Mouse (Mus musculus) midbrain, embryonic 16.5 days (tissue): ENCODE measurements around the gene Cryga. TPM values are rescaled to one million over a fixed set of nuclear protein-coding genes. Genes with fewer than 3 reads are reported as not detected.
"Not testable (repeated sequence)": the region's sequence is repeated elsewhere in the genome, so short reads cannot be mapped to it uniquely, and the experiment has no call there.

Experiments used
- ATAC-seq: fragments of 200-750 bp; cut with Nextera tagmentation; 2 replicates; pipeline ENCODE4 v1.8.0; 2017; ENCODE audit warnings: moderate TSS enrichment
- H3K27ac ChIP-seq: fragments of 300-500 bp; sonication (generic); 2 replicates; pipeline ENCODE4 v1.5.1; 2014; ENCODE audit warnings: mild to moderate bottlenecking, low read length, mixed read lengths
- H3K27me3 ChIP-seq: fragments of 300-500 bp; sonication (generic); 2 replicates; pipeline ENCODE4 v1.6.1; 2014; ENCODE audit warnings: low read depth, low read length, mixed read lengths; ENCODE audit not compliant: control insufficient read depth, insufficient read depth
- H3K36me3 ChIP-seq: fragments of 300-500 bp; sonication (generic); 2 replicates; pipeline ENCODE4 v1.6.1; 2014; ENCODE audit warnings: mild to moderate bottlenecking, low read length, moderate library complexity, mixed read lengths; ENCODE audit not compliant: control insufficient read depth, insufficient read depth
- H3K4me1 ChIP-seq: fragments of 300-500 bp; sonication (generic); 2 replicates; pipeline ENCODE4 v1.6.1; 2014; ENCODE audit warnings: mild to moderate bottlenecking, low read length, mixed read lengths; ENCODE audit not compliant: control insufficient read depth, insufficient read depth
- H3K4me2 ChIP-seq: fragments of 300-500 bp; sonication (generic); 2 replicates; pipeline ENCODE4 v1.6.1; 2014; ENCODE audit warnings: mild to moderate bottlenecking, low read length, mixed read lengths
- H3K4me3 ChIP-seq: fragments of 300-500 bp; sonication (generic); 2 replicates; pipeline ENCODE4 v1.5.1; 2014; ENCODE audit warnings: low read depth, mild to moderate bottlenecking, low read length, moderate library complexity, mixed read lengths
- H3K9ac ChIP-seq: fragments of 300-500 bp; sonication (generic); 2 replicates; pipeline ENCODE4 v1.6.1; 2014; ENCODE audit warnings: low read depth, low read length, mixed read lengths
- H3K9me3 ChIP-seq: fragments of 300-500 bp; sonication (generic); replicated peaks from 2 replicates; pipeline ENCODE4 v1.6.1; 2014; ENCODE audit warnings: mild to moderate bottlenecking, low read length, mixed read lengths; ENCODE audit not compliant: control insufficient read depth, poor library complexity, severe bottlenecking
- WGBS: fragments of 180-500 bp; shearing (Covaris S2); extraction: QIAGEN DNeasy Blood & Tissue Kit; methylation state at CpG from one replicate; pipeline ENCODE4 v1.1.7; 2014; 5-methylcytosine and 5-hydroxymethylcytosine counted together
- polyA plus RNA-seq: library from polyadenylated mRNA; unstranded; fragments of >200 nt; fragmentation: Nextera tagmentation; extraction: Ambion mirVana; gene quantifications from 2 replicates; pipeline ENCODE4 v1.2.1, GENCODE M21; 2015

The Cryga gene
- polyA plus RNA-seq, 1 experiment from 2014 or later = not detected

- H3K4me2 ChIP-seq = no peak overlapping the region
- no peak overlapping the region for H3K4me3 ChIP-seq
- ATAC-seq = no peak
- H3K4me1 ChIP-seq = no peaks in the 10 kb centered on the region
- H3K9ac ChIP-seq = no peak overlapping the region
- no peaks in the 10 kb centered on the region for H3K27me3 ChIP-seq
- no peaks in the 10 kb centered on the region for H3K9me3 ChIP-seq
- H3K27ac ChIP-seq = no peak overlapping the region
- H3K36me3 ChIP-seq = no peaks in the 10 kb centered on the region
These were observed 35.3 kb downstream of the Cryga start for GRCm38 (mm10) chr1:65067842-65068241.

GRCm38 (mm10) chr1:65064201-65064600 lies 39.0 kb downstream of the Cryga start:
- Histone ChIP-seq H3K4me2 (no peak overlapping the region), H3K27me3 (no peaks in the 10 kb centered on the region), H3K9me3 (no peaks in the 10 kb centered on the region), H3K27ac (no peak overlapping the region), H3K4me1 (no peaks in the 10 kb centered on the region), H3K4me3 (no peak overlapping the region), H3K36me3 (no peaks in the 10 kb centered on the region), H3K9ac (no peak overlapping the region)
- no peak for ATAC-seq
- 81% methylated on average over 15 of the region's 15 CpGs for WGBS

GRCm38 (mm10) chr1:65063352-65063751 lies 39.8 kb downstream of the Cryga start, which contains the start of gene Crygd:
Gene Crygd, minus strand, starts transcription at chr1:65063452.
- no peak within 1 kb of the TSS for H3K4me3 ChIP-seq
- H3K27me3 ChIP-seq = no peaks in the 10 kb centered on the region
- H3K4me2 ChIP-seq = no peak within 1 kb of the TSS
- no peaks in the 10 kb centered on the region for H3K9me3 ChIP-seq
- ATAC-seq = no peak
- no peak within 1 kb of the TSS for H3K27ac ChIP-seq
- H3K9ac ChIP-seq = no peak within 1 kb of the TSS
- H3K36me3 ChIP-seq = no peaks in the 10 kb centered on the region
- WGBS = 56% methylated on average over 8 of the region's 8 CpGs
- no peaks in the 10 kb centered on the region for H3K4me1 ChIP-seq

GRCm38 (mm10) chr1:65052140-65052539 lies 51.0 kb downstream of the Cryga start:
- H3K9me3 ChIP-seq = no peaks in the 10 kb centered on the region
- WGBS = 34% methylated on average over 2 of the region's 2 CpGs
- H3K27me3 ChIP-seq = no peaks in the 10 kb centered on the region

GRCm38 (mm10) chr1:65051696-65052095 lies 51.5 kb downstream of the Cryga start:
- no peak for ATAC-seq
- H3K36me3 ChIP-seq = no peaks in the 10 kb centered on the region
- H3K27me3 ChIP-seq = no peaks in the 10 kb centered on the region
- H3K9me3 ChIP-seq = no peaks in the 10 kb centered on the region
- no peak overlapping the region for H3K9ac ChIP-seq
- WGBS = 64% methylated on average over 7 of the region's 7 CpGs
- H3K27ac ChIP-seq = no peak overlapping the region
- H3K4me1 ChIP-seq = no peaks in the 10 kb centered on the region
- H3K4me2 ChIP-seq = no peak overlapping the region
- H3K4me3 ChIP-seq = no peak overlapping the region

More at GRCm38 (mm10) chr1:65052140-65052539, 51.0 kb downstream of the Cryga start:
- H3K4me2 ChIP-seq = no peak overlapping the region
- no peak overlapping the region for H3K27ac ChIP-seq
- H3K4me1 ChIP-seq = no peaks in the 10 kb centered on the region
- H3K9ac ChIP-seq = no peak overlapping the region
- no peaks in the 10 kb centered on the region for H3K36me3 ChIP-seq
- H3K4me3 ChIP-seq = no peak overlapping the region
- no peak for ATAC-seq

GRCm38 (mm10) chr1:65050952-65051351 lies 52.2 kb downstream of the Cryga start, which contains the start of gene Cryge:
Gene Cryge, minus strand, starts transcription at chr1:65051149.
- H3K27ac ChIP-seq, H3K4me2 ChIP-seq, ATAC-seq, H3K9ac ChIP-seq, H3K36me3 ChIP-seq, H3K4me3 ChIP-seq, H3K27me3 ChIP-seq, H3K4me1 ChIP-seq, H3K9me3 ChIP-seq: not testable (repeated sequence)
- WGBS = 37% methylated on average over 8 of the region's 12 CpGs

Other genes starting within 250 kb of the Cryga start
- 10.4 and 12.8 TPM in 2 replicates for gene Plekhm3, start 146.5 kb downstream of the Cryga start, polyA plus RNA-seq
- not detected in 2 replicates for gene Akr1cl, start 70.6 kb downstream of the Cryga start, polyA plus RNA-seq
- gene Cryge, start 52.2 kb downstream of the Cryga start, polyA plus RNA-seq = not detected in 2 replicates
- 0.33 TPM in 1 of 2 replicates, not detected in the other for gene Crygd, start 39.9 kb downstream of the Cryga start, polyA plus RNA-seq
- not detected in 2 replicates for gene Crygc, start 29.7 kb downstream of the Cryga start, polyA plus RNA-seq
- not detected in 2 replicates for gene Crygb, start 21.1 kb downstream of the Cryga start, polyA plus RNA-seq
- gene Gm28845, start 16.2 kb upstream of the Cryga start, polyA plus RNA-seq = not detected in 2 replicates
- 1.6 and 3.1 TPM in 2 replicates for gene D630023F18Rik, start 19.8 kb upstream of the Cryga start, polyA plus RNA-seq
- gene Idh1, start 83.1 kb upstream of the Cryga start, polyA plus RNA-seq = 553 and 565 TPM in 2 replicates
- gene Pikfyve, start 83.3 kb upstream of the Cryga start, polyA plus RNA-seq = 9.8 and 12.4 TPM in 2 replicates
- gene Pth2r, start 178.7 kb upstream of the Cryga start, polyA plus RNA-seq = 2.2 and 2.5 TPM in 2 replicates